Mouse (Mus musculus) embryonic facial prominence, embryonic 11.5 days (tissue): ENCODE measurements around the gene Mrps35. TPM values are rescaled to one million over a fixed set of nuclear protein-coding genes. Genes with fewer than 3 reads are reported as not detected.

ENCODE experiments used
- ATAC-seq: fragments of 200-750 bp; cut with Nextera tagmentation; replicated peaks from 2 replicates; pipeline ENCODE4 v1.8.0; 2017; ENCODE audit warnings: low read depth; ENCODE audit not compliant: insufficient number of reproducible peaks, low FRiP score, low TSS enrichment
- DNase-seq: peaks from one replicate; pipeline ENCODE4 v3.0.0-alpha.2; 2015; ENCODE audit warnings: low spot score
- H3K27ac ChIP-seq: fragments of 300-500 bp; sonication (generic); replicated peaks from 2 replicates; pipeline ENCODE4 v1.5.1; 2014; ENCODE audit warnings: mild to moderate bottlenecking, low read depth, low read length, control low read depth
- H3K27me3 ChIP-seq: fragments of 300-500 bp; sonication (generic); 2 replicates; pipeline ENCODE4 v1.6.1; 2014; ENCODE audit warnings: mild to moderate bottlenecking, low read length, moderate library complexity, mixed read lengths; ENCODE audit not compliant: control insufficient read depth, insufficient read depth
- H3K36me3 ChIP-seq: fragments of 300-500 bp; sonication (generic); replicated peaks from 2 replicates; pipeline ENCODE4 v1.6.1; 2014; ENCODE audit warnings: low read depth, mild to moderate bottlenecking, low read length, moderate library complexity, mixed read lengths; ENCODE audit not compliant: control insufficient read depth, insufficient read depth
- H3K4me1 ChIP-seq: fragments of 300-500 bp; sonication (generic); 2 replicates; pipeline ENCODE4 v1.6.1; 2014; ENCODE audit warnings: low read length, mixed read lengths; ENCODE audit not compliant: control insufficient read depth, insufficient read depth
- H3K4me2 ChIP-seq: fragments of 300-500 bp; sonication (generic); 2 replicates; pipeline ENCODE4 v1.6.1; 2014; ENCODE audit warnings: low read depth, mild to moderate bottlenecking, control low read depth, low read length, moderate library complexity
- H3K4me3 ChIP-seq: fragments of 300-500 bp; sonication (generic); 2 replicates; pipeline ENCODE4 v1.5.1; 2014; ENCODE audit warnings: low read depth, low read length, control low read depth
- H3K9ac ChIP-seq: fragments of 300-500 bp; sonication (generic); replicated peaks from 2 replicates; pipeline ENCODE4 v1.6.1; 2014; ENCODE audit warnings: mild to moderate bottlenecking, control low read depth, low read length
- H3K9me3 ChIP-seq: fragments of 300-500 bp; sonication (generic); replicated peaks from 2 replicates; pipeline ENCODE4 v1.6.1; 2016; ENCODE audit warnings: mild to moderate bottlenecking, low read length, inconsistent platforms, mixed read lengths; ENCODE audit not compliant: control insufficient read depth
- WGBS: fragments of 180-500 bp; shearing (Covaris S2); extraction: QIAGEN DNeasy Blood & Tissue Kit; methylation state at CpG from one replicate; pipeline ENCODE4 v1.1.7; 2014; 5-methylcytosine and 5-hydroxymethylcytosine counted together
- polyA plus RNA-seq: library from polyadenylated mRNA; unstranded; fragments of >200 nt; fragmentation: Nextera tagmentation; extraction: Ambion mirVana; gene quantifications from 2 replicates; pipeline ENCODE4 v1.2.1, GENCODE M21; 2014

Gene Mrps35
- polyA plus RNA-seq, 1 experiment from 2014 or later = 100 TPM

DNA sequence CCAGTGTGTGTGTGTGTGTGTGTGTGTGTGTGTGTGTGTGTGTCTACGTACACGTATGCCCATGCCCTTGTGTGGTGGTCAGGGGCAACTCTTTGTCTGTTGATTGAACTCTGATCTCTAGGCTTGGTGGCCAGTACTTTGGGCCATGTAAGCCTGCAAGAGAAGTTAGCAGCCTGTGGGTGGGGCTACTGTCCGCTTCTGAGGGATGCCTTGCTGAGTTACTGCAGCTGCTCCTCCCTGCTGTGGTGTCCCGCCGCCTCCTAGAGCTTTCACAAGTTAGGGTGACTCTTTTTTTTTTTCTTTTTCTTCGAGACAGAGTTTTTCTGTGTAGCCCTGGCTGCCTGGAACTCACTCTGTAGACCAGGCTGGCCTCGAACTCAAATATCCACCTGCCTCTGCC lies 16.8 kb downstream of the Mrps35 start:
- H3K27ac ChIP-seq = no peak overlapping the region
- no peak overlapping the region for H3K9ac ChIP-seq
- no peaks in the 10 kb centered on the region for H3K4me1 ChIP-seq
- H3K27me3 ChIP-seq = no peaks in the 10 kb centered on the region
- ATAC-seq = no peak
- H3K4me2 ChIP-seq = no peak overlapping the region
- DNase-seq = no peak
- no peaks in the 10 kb centered on the region; the same call in 1 of the 2 replicates for H3K36me3 ChIP-seq
- H3K4me3 ChIP-seq = no peak overlapping the region
- no peaks in the 10 kb centered on the region for H3K9me3 ChIP-seq
- WGBS = 72% methylated on average over 7 of the region's 7 CpGs

DNA sequence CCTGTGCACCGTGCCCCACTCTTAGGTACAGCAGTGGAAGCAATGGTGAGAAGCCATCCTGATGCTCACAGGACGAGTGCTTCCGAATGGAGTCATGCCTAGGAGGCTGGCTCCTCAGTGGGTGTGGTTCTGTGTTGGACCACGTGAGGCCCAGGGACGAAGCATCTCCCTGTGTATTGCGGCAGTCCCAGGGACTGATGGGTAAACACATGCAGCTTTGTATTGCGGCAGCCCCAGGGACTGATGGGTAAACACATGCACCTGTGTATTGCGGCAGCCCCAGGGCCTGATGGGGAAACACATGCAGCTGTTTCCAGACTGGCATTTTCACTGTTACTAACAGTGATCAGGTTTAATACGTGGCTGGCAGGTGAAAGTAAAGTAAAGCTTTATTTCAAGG lies 19.1 kb downstream of the Mrps35 start:
- no peaks in the 10 kb centered on the region for H3K27me3 ChIP-seq
- no peak for DNase-seq
- no peaks in the 10 kb centered on the region for H3K4me1 ChIP-seq
- H3K27ac ChIP-seq = no peak overlapping the region
- no peak overlapping the region for H3K9ac ChIP-seq
- ATAC-seq = no peak
- H3K4me3 ChIP-seq = no peak overlapping the region
- no peaks in the 10 kb centered on the region; the same call in 1 of the 2 replicates for H3K36me3 ChIP-seq
- WGBS = 84% methylated on average over 9 of the region's 9 CpGs
- H3K4me2 ChIP-seq = no peak overlapping the region
- H3K9me3 ChIP-seq = no peaks in the 10 kb centered on the region

DNA sequence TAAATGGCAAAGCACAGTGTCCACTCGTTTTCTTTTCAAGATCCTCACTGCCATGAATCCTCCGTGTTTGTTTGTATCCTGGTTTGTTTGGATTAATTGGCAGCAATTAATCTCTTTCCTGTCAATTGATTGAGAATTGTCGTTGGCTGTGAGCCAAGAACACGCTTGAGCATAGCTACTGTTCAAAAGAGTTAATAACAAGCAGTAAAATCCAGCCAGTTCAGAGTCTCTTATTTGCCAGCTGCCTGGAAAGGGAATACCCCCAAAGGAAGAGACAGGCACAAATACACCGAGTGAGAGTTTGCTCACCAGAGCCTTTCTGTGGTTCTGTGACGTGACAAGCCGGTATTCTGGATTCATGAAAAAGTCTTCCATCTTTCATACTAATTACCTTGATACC lies 19.5 kb downstream of the Mrps35 start:
- Histone ChIP-seq H3K36me3 (no peaks in the 10 kb centered on the region; the same call in 1 of the 2 replicates), H3K9ac (no peak overlapping the region), H3K4me1 (no peaks in the 10 kb centered on the region), H3K4me2 (no peak overlapping the region), H3K27ac (no peak overlapping the region), H3K27me3 (no peaks in the 10 kb centered on the region), H3K4me3 (no peak overlapping the region), H3K9me3 (no peaks in the 10 kb centered on the region)
- no peak for ATAC-seq
- DNase-seq = no peak
- WGBS = 82% methylated on average over 7 of the region's 7 CpGs

DNA sequence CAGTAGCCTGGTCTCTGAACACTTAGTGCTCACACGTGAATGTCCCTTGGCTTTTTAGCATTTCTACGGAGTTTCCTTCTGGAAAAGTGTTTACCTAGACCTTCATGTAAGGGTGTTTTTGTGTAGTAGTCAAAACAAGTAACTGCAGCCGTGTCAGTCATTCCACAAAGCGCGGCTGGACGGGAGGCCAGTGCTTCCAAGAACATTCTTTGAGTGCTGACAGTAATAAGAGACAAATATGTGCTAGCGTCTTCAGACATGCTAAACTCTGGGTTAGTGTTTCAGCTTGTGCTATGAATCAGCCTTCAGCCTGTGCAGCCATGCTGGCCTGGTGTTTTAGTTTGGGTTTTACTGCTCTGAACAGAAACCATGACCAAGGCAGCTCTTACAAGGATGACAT lies 20.1 kb downstream of the Mrps35 start:
- no peak for DNase-seq
- 91% methylated on average over 7 of the region's 7 CpGs for WGBS
- H3K9ac ChIP-seq = no peak overlapping the region
- H3K27ac ChIP-seq = no peak overlapping the region
- no peak for ATAC-seq
- H3K36me3 ChIP-seq = no peaks in the 10 kb centered on the region; the same call in 1 of the 2 replicates
- no peaks in the 10 kb centered on the region for H3K27me3 ChIP-seq
- H3K4me1 ChIP-seq = no peaks in the 10 kb centered on the region
- H3K4me3 ChIP-seq = no peak overlapping the region
- H3K4me2 ChIP-seq = no peak overlapping the region
- H3K9me3 ChIP-seq = no peaks in the 10 kb centered on the region

DNA sequence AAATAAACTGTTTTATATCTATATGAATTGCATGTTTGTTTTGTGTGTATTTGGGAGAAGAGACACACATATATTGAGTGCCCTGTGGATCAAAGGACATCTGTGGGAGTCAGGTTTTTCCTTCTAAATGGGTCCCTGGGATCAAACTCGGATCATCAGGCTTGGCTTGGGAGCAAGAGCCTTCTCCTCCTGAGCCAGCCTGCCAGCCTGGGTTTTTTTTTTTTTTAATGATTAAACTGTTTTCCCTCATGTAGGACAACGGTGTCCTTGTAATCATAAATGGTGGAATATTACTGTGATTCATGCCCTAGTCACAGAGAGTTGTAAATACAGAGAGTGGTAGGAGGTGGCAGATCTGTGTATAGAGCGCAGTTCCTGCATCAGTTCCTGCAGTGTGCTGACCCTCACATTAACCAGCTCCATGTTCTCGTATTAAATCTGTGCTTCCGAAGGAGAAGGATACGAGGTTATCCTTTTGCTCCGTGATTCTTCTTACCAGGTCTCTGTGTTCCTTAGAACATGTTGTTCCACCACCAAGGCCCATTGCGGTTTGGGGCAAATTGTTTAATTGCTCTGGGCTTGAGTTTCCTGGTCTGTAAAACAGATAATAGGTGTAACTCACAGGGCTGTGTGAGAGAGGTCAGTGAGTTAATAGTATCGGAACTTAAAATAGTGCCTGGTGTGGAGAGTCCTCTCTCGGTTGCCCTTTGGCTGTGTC lies 21.8 kb downstream of the Mrps35 start:
- no peak for ATAC-seq
- H3K36me3 ChIP-seq = no peaks in the 10 kb centered on the region; the same call in 1 of the 2 replicates
- H3K9me3 ChIP-seq = no peaks in the 10 kb centered on the region
- no peak overlapping the region for H3K4me3 ChIP-seq
- no peak overlapping the region for H3K9ac ChIP-seq
- no peak overlapping the region for H3K27ac ChIP-seq
- no peak overlapping the region for H3K4me2 ChIP-seq
- no peaks in the 10 kb centered on the region for H3K27me3 ChIP-seq
- H3K4me1 ChIP-seq = no peaks in the 10 kb centered on the region
- 87% methylated on average over 10 of the region's 10 CpGs for WGBS
- no peak for DNase-seq

DNA sequence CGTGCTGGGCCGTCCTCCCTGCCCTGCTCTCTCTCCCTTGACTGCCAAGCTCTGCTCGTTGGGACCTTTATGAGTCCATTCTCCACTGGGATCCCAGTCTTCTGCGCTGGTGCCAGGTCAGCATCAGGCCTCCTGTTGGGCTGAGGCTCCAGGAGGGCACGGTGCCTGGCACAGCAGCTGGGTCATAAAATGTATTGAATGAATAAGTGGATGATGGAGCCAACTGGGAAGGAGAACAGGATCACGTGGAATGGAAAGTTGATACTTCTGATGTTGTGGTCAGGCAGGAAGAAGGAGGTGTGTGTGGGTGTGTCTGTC lies 22.3 kb downstream of the Mrps35 start:
- no peak for DNase-seq
- H3K9ac ChIP-seq = no peak overlapping the region
- H3K27ac ChIP-seq = no peak overlapping the region
- H3K4me1 ChIP-seq = no peaks in the 10 kb centered on the region
- H3K27me3 ChIP-seq = no peaks in the 10 kb centered on the region
- ATAC-seq = no peak
- no peaks in the 10 kb centered on the region for H3K9me3 ChIP-seq
- WGBS = 91% methylated on average over 6 of the region's 6 CpGs
- no peak overlapping the region for H3K4me2 ChIP-seq
- no peaks in the 10 kb centered on the region; the same call in 1 of the 2 replicates for H3K36me3 ChIP-seq
- no peak overlapping the region for H3K4me3 ChIP-seq

DNA sequence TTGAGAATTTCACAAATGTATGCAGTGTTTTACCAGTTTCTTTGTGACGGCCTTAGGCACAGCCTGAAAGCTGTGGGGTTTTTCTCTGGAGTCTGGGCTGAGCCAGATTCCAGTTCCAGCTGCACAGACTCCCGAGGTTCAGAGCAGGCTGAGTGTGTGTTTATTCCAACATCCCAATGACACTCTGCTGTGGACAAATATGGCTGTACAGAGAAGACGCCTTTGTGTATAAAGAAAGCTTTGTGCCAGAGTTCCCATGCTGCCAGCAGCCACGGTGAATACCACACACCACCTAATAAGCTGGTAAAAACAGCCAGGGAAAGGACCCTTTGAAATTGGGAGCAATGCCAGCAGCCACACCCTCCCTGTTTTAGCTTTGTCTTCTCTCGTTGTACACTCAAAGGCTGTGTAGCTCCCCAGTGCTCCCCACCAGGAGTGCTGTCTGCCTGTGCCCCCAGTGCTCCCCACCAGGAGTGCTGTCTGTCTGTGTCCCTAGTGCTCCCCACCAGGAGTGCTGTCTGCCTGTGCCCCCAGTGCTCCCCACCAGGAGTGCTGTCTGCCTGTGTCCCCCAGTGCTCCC lies 33.3 kb downstream of the Mrps35 start:
- Histone ChIP-seq H3K4me1 (no peaks in the 10 kb centered on the region), H3K9ac (no peak overlapping the region), H3K4me3 (no peak overlapping the region), H3K4me2 (no peak overlapping the region), H3K9me3 (no peaks in the 10 kb centered on the region), H3K36me3 (no peaks in the 10 kb centered on the region), H3K27me3 (no peaks in the 10 kb centered on the region), H3K27ac (no peak overlapping the region)
- DNase-seq (no peak), ATAC-seq (no peak)
- 61% methylated on average over 5 of the region's 5 CpGs for WGBS

DNA sequence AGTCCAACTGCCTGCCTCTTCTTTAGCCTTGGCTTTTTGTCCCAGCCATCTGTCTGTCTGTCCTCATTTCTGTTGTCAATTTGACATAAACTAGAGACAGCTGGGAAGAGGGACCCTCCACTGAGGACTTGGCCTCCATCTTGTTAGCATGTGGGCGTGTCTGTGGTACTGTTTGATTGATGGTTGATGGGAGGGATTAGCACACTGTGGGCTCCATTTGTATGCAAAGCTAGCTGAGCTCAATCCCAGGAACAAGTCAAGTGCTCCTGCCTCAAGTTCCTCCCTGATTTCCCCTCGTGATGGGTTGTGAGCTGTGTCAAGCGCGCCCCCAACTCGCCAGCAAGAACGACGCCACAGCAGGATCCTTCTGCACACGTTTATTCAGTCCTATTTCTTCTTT lies 34.3 kb downstream of the Mrps35 start:
- Histone ChIP-seq H3K4me1 (no peaks in the 10 kb centered on the region), H3K4me2 (no peak overlapping the region), H3K27ac (no peak overlapping the region), H3K27me3 (no peaks in the 10 kb centered on the region), H3K9me3 (no peaks in the 10 kb centered on the region), H3K36me3 (no peaks in the 10 kb centered on the region), H3K9ac (no peak overlapping the region), H3K4me3 (no peak overlapping the region)
- ATAC-seq (no peak), DNase-seq (no peak)
- WGBS = 83% methylated on average over 8 of the region's 8 CpGs
